Mouse (Mus musculus): ENCODE results near the gene Idi2. TPM values are rescaled to one million over a fixed set of nuclear protein-coding genes. Genes with fewer than 3 reads are reported as not detected.
"Not testable (repeated sequence)": the region's sequence is repeated elsewhere in the genome, so short reads cannot be mapped to it uniquely, and the experiment has no call there.

Gene Idi2
- total and polyA plus RNA-seq, 2 experiments from 2014 or later: not detected

DNA sequence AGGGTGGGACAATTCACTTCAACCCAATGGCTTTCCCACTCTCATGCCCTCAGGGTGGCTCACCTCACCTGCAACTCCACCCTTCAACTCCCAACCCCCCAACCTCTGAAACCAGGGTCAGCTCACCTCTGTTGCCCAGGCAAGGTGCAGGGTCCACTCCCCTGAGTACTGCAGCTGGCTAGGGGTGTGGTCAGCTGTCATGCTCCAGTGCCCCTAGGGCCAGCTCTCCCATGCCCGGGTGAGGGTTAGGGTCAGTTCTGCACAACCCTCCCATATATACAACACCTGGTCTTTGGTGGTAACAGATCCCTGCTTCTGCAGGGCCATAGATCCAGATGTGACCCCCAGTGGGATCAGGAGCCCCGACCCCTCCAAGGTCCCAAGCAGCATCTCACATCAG lies 2.5 kb downstream of the Idi2 start:
- not testable (repeated sequence) for H3K9me3 ChIP-seq (ENCODE audit: low read length); H3K36me3 ChIP-seq (ENCODE audit: insufficient read depth, low read length); H3K4me3 ChIP-seq (ENCODE audit: low read depth, low read length); ATAC-seq (ENCODE audit: low FRiP score); H3K4me2 ChIP-seq (ENCODE audit: low read depth, low read length, poor library complexity, severe bottlenecking); H3K27ac ChIP-seq (ENCODE audit: low read depth, low read length); H3K9ac ChIP-seq (replicated peaks; ENCODE audit: low read length, poor library complexity, severe bottlenecking); H3K4me1 ChIP-seq (ENCODE audit: insufficient read depth, low read length); DNase-seq (ENCODE audit: low spot score); H3K27me3 ChIP-seq (ENCODE audit: insufficient read depth, low read length)
- 81% methylated on average over 2 of the region's 2 CpGs for WGBS

DNA sequence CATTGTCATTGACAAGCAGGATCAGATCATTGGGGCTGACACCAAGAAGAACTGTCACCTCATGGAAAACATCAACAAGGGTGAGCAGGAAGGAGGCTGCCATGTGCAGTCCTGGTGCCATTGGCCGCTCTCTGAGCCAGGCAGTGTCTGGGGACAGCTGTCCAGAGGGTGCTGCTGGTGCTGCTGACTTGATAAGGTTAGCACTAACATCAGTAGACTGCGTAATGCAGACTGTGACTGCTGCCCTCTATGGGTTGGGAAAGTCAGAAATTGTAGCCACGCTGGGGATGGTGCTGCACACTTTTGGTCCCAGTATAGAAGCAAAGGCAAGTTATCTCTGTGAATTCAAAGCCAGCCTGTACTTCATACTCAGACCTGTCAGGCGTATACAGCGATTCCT lies 4.2 kb downstream of the Idi2 start:
- WGBS: no CpG with 5 or more reads among the region's 5 CpGs
- H3K4me2 ChIP-seq (ENCODE audit: low read depth, low read length, poor library complexity, severe bottlenecking); H3K36me3 ChIP-seq (ENCODE audit: insufficient read depth, low read length); ATAC-seq (ENCODE audit: low FRiP score); DNase-seq (ENCODE audit: low spot score); H3K4me3 ChIP-seq (ENCODE audit: low read depth, low read length); H3K9me3 ChIP-seq (ENCODE audit: low read length); H3K27ac ChIP-seq (ENCODE audit: low read depth, low read length); H3K27me3 ChIP-seq (ENCODE audit: insufficient read depth, low read length); H3K4me1 ChIP-seq (ENCODE audit: insufficient read depth, low read length); H3K9ac ChIP-seq (replicated peaks; ENCODE audit: low read length, poor library complexity, severe bottlenecking): not testable (repeated sequence)

DNA sequence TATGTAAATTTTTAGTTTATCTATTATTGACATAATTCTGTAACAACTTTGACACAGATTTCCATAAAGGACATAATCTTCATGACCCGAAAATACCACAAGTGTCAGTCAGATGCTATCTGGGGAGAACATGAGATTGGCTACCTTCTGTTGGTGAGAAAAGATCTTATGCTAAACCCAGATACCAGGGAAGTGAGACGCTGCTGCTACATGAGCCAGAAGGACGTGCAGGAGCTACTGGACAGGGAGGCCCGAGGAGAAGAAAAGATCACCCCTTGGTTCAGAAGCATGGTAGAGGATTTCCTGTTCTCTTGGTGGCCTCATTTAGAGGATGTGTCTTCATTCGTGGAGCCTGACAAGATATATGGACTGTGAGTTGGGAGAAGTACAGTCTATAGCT lies 6.4 kb downstream of the Idi2 start:
- H3K9me3 ChIP-seq (ENCODE audit: low read length); H3K4me3 ChIP-seq (ENCODE audit: low read depth, low read length); H3K27ac ChIP-seq (ENCODE audit: low read depth, low read length); H3K27me3 ChIP-seq (ENCODE audit: insufficient read depth, low read length); H3K9ac ChIP-seq (replicated peaks; ENCODE audit: low read length, poor library complexity, severe bottlenecking); ATAC-seq (ENCODE audit: low FRiP score); H3K36me3 ChIP-seq (ENCODE audit: insufficient read depth, low read length); DNase-seq (ENCODE audit: low spot score); H3K4me2 ChIP-seq (ENCODE audit: low read depth, low read length, poor library complexity, severe bottlenecking); H3K4me1 ChIP-seq (ENCODE audit: insufficient read depth, low read length): not testable (repeated sequence)
- no CpG with 5 or more reads among the region's 5 CpGs for WGBS

DNA sequence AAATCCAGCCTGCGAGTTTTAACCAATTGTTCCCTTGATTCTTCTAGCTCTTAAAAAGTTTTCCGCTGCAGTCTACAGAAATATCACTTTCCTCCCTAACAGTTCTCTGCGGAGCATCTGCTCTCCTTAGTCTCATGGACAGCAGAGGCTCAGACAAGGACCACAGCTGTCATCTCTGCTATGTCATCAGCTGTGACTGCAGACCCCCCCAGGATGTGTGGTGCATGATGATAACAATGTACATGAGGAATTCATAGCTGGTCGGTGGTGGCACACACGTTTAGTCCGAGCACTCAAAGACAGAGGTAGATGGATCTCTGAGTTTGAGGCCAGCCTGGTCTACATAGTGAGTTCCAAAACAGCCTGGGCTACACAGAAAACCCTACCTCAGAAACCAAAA lies 6.9 kb downstream of the Idi2 start:
- H3K9ac ChIP-seq (replicated peaks; ENCODE audit: low read length, poor library complexity, severe bottlenecking); H3K4me3 ChIP-seq (ENCODE audit: low read depth, low read length); H3K27ac ChIP-seq (ENCODE audit: low read depth, low read length); H3K36me3 ChIP-seq (ENCODE audit: insufficient read depth, low read length); H3K9me3 ChIP-seq (ENCODE audit: low read length); H3K27me3 ChIP-seq (ENCODE audit: insufficient read depth, low read length); ATAC-seq (ENCODE audit: low FRiP score); H3K4me1 ChIP-seq (ENCODE audit: insufficient read depth, low read length); DNase-seq (ENCODE audit: low spot score); H3K4me2 ChIP-seq (ENCODE audit: low read depth, low read length, poor library complexity, severe bottlenecking): not testable (repeated sequence)
- 92% methylated on average over 5 of the region's 6 CpGs for WGBS

DNA sequence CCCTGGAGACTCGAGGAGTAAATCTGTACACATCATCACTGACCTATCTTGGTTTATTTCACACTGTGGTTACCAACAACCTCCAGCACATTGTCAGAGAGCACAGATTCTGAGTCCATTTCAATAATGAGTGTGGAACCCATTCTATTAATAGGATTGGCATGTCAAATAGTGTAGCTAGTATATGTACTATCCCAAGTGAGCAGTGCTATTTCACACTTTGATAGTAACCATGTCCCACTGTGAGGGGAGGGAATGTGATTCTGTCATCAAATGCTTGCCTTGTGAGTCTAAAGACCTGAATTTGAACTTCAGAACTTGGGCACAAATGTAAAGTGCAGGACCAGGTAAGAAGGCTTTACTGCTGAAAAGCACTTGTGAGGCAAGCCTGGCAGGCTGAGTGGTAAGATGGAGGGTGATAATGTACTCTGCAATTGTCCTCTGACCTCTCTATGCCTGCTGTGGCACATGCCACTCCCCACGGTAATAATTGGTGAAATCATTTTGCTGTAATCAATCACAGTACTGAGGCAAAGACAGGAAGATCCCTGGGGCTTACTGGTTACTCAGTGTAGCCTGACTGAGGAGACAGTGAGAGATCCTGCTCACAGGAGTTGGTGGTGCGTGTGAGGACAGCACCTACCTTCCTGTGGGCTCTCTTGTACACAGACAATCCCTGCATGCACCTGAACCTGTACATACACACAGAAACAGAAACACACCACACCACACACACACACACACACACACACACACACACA lies 8.6 kb downstream of the Idi2 start:
- not testable (repeated sequence) for H3K4me2 ChIP-seq (ENCODE audit: low read depth, low read length, poor library complexity, severe bottlenecking); H3K4me3 ChIP-seq (ENCODE audit: low read depth, low read length); H3K9me3 ChIP-seq (ENCODE audit: low read length); H3K27me3 ChIP-seq (ENCODE audit: insufficient read depth, low read length); H3K27ac ChIP-seq (ENCODE audit: low read depth, low read length); DNase-seq (ENCODE audit: low spot score); H3K9ac ChIP-seq (replicated peaks; ENCODE audit: low read length, poor library complexity, severe bottlenecking); H3K36me3 ChIP-seq (ENCODE audit: insufficient read depth, low read length); H3K4me1 ChIP-seq (ENCODE audit: insufficient read depth, low read length); ATAC-seq (ENCODE audit: low FRiP score)
- WGBS: 74% methylated on average over 3 of the region's 3 CpGs

DNA sequence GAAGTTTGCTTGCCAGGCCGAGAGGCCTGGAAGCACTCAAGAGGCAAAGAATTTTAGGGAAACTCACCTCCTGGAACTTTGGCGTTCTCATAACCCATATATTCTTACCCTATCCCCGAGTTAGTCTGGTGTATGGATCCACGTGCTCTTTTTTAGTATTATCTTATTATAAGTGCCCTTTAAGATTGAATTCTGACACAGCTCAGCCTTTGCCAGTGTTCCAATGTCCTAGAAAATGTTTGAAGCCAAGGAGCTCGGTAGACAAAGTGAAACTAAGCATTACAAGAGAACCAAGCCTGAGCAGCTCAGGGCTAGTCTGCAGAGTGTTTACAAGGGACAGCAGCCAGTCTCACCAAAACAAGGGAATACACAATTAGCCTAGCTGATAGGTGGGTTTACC lies 9.6 kb downstream of the Idi2 start:
- not testable (repeated sequence) for H3K9me3 ChIP-seq (ENCODE audit: low read length); H3K4me1 ChIP-seq (ENCODE audit: insufficient read depth, low read length); ATAC-seq (ENCODE audit: low FRiP score); H3K4me2 ChIP-seq (ENCODE audit: low read depth, low read length, poor library complexity, severe bottlenecking); DNase-seq (ENCODE audit: low spot score); H3K27ac ChIP-seq (ENCODE audit: low read depth, low read length); H3K36me3 ChIP-seq (ENCODE audit: insufficient read depth, low read length); H3K9ac ChIP-seq (replicated peaks; ENCODE audit: low read length, poor library complexity, severe bottlenecking); H3K4me3 ChIP-seq (ENCODE audit: low read depth, low read length); H3K27me3 ChIP-seq (ENCODE audit: insufficient read depth, low read length)
- WGBS: 39% methylated on average over 5 of the region's 5 CpGs

Measured in midbrain, postnatal 0 days (tissue).